Mouse (Mus musculus): ENCODE results near the gene Arhgap4. TPM values are rescaled to one million over a fixed set of nuclear protein-coding genes. Genes with fewer than 3 reads are reported as not detected.

The Arhgap4 gene
- 100 to 1,000 TPM; 162 to 239 TPM for polyA plus RNA-seq (2017; shearing (Covaris generic))

GRCm38 (mm10) chrX:73921823-73922549 is at the start of gene Arhgap4, which contains the start of gene Naa10:
TSS of gene Arhgap4 (minus strand) at chrX:73921870.
TSS of gene Naa10 (minus strand) at chrX:73921944.
- ATAC-seq = peak; percentile 98

GRCm38 (mm10) chrX:73970781-73971180 is 49.1 kb upstream of the Arhgap4 start:
- no peak for ATAC-seq

GRCm38 (mm10) chrX:73969729-73970128 is 48.1 kb upstream of the Arhgap4 start:
- no peak for ATAC-seq

GRCm38 (mm10) chrX:73969167-73969566 is 47.5 kb upstream of the Arhgap4 start:
- ATAC-seq = no peak

- ATAC-seq = peak; percentile 61
Measured at GRCm38 (mm10) chrX:73967177-73968075, 45.8 kb upstream of the Arhgap4 start.

- ATAC-seq = peak; percentile 54
Measured at GRCm38 (mm10) chrX:73966248-73967176, 44.8 kb upstream of the Arhgap4 start, which contains the start of gene Hcfc1. TSS of gene Hcfc1 (minus strand) at chrX:73966357.

- ATAC-seq = peak; percentile 40
Measured at GRCm38 (mm10) chrX:73965307-73965706, 43.6 kb upstream of the Arhgap4 start.

- no peak for ATAC-seq
Measured at GRCm38 (mm10) chrX:73964363-73964762, 42.7 kb upstream of the Arhgap4 start.

GRCm38 (mm10) chrX:73954988-73955387 is 33.3 kb upstream of the Arhgap4 start:
- no peak for ATAC-seq

GRCm38 (mm10) chrX:73952603-73953002 is 30.9 kb upstream of the Arhgap4 start:
- ATAC-seq = no peak

GRCm38 (mm10) chrX:73949341-73949740 is 27.7 kb upstream of the Arhgap4 start:
- ATAC-seq = no peak

- peak; percentile 92 for ATAC-seq
Measured at GRCm38 (mm10) chrX:73948647-73949046, 27.0 kb upstream of the Arhgap4 start.

GRCm38 (mm10) chrX:73946896-73947295 is 25.2 kb upstream of the Arhgap4 start:
- no peak for ATAC-seq

GRCm38 (mm10) chrX:73942294-73942693 is 20.6 kb upstream of the Arhgap4 start:
- no peak for ATAC-seq

GRCm38 (mm10) chrX:73941860-73942259 is 20.2 kb upstream of the Arhgap4 start:
- no peak for ATAC-seq

GRCm38 (mm10) chrX:73931871-73932270 is 10.2 kb upstream of the Arhgap4 start:
- ATAC-seq = no peak

GRCm38 (mm10) chrX:73930402-73931062 is 8.9 kb upstream of the Arhgap4 start, which contains the start of gene Renbp:
TSS of gene Renbp (minus strand) at chrX:73930850.
- no peak for ATAC-seq

GRCm38 (mm10) chrX:73922550-73922882 is 846 bp upstream of the Arhgap4 start:
- ATAC-seq = no peak

GRCm38 (mm10) chrX:73921285-73921822 is 316 bp downstream of the Arhgap4 start:
- ATAC-seq = peak; percentile 6

- ATAC-seq = no peak
Measured at GRCm38 (mm10) chrX:73918631-73919030, 3.0 kb downstream of the Arhgap4 start.

GRCm38 (mm10) chrX:73916945-73917344 is 4.7 kb downstream of the Arhgap4 start:
- ATAC-seq = no peak
